Mouse (Mus musculus) skeletal muscle tissue, adult 2 months (tissue): ENCODE measurements at regions not wholly inside any gene's neighbourhood (a gene's known extent, or its start where the extent isn't known, plus 50 kb on each side); places are given as distances from the start of the nearest gene placed in this dataset.
"Not testable (repeated sequence)": the region's sequence is repeated elsewhere in the genome, so short reads cannot be mapped to it uniquely, and the experiment has no call there.

Source experiments
- DNase-seq: peaks from one replicate; pipeline ENCODE4 v3.0.0-alpha.2; 2012; ENCODE audit warnings: low read depth, low spot score

DNA sequence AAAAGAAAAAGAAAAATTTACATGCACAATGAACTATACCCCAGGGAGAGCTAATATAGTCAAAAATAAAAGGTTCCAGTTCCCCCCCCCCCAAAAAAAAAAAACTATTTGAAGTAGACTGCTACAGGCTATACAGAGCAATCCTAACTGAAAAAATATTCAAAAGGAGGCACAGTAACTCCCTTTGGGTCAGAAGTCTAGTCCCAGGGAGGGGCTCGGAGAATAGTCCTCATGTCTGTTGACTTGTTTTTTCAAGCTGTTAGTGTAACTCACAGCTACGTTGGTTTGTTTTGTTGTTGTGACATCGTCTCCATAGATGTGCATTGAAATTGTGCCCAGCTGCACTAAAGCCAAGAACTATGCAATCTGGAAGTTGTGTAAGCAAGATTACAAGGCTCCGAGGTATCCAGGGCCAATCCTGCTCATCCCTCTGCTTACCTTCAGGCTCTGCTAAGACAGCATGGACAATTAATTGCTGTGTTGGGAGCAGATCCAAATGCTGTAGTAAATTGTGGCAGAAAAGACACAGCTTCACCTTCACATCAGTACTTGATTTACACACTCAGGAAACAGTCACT, 137.2 kb upstream of the Pnpt1 start:
- peak; percentile 48 for DNase-seq

DNA sequence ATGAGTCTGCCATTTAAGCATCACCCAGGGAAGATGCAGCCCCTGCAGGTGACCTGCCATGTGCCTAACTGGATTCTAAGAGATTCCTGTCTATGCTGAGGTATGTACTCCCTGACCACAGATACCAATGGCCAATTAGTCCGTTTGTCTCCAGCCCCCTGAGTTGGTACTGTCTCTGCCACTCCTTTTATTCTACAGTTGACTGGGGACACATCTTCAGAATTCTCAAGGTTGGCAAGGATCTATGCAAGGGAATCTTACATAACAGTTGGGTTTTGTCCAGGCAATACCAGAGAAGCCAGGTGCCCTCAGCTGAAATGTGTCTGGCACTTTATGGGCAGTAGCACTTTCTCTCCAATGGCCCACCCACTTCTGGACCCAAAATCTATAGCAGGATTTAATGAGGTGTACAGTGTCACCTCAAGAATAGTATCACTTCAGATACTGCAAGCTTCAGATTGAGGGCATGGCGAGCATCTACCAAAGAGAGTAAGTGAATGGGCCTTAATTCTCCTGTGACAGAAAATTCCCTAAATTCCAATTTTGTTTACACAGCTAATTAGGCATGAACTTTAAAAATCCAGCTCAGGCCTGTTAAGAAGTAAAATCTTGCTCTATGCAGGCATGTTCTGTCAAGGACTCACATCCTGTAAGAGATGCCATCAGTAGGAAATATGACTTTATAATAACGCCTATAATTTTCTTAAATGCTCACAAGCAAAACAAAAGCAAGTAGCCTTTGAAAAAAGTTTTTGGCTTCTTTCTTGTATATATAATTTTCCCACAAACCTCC, 132.0 kb upstream of the Pnpt1 start:
- no peak for DNase-seq

DNA sequence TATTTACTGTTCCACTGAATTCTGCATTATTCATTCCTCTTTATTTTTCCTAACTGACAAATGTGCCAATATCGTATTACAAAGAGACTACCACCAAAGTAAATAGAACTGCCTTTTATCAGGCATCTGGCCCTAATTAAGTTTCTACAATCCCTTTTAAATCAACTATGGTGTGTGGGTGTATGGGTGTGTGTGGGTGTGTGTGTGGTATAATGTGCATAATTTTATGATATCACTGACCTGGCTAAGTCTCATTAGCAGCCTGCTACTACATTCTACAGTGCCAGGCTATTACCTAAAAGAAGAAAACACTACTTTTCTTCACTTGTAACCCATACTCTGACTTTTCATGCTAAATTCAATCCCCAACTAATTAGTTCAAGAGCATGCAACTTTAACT, 131.3 kb upstream of the Pnpt1 start:
- no peak for DNase-seq

DNA sequence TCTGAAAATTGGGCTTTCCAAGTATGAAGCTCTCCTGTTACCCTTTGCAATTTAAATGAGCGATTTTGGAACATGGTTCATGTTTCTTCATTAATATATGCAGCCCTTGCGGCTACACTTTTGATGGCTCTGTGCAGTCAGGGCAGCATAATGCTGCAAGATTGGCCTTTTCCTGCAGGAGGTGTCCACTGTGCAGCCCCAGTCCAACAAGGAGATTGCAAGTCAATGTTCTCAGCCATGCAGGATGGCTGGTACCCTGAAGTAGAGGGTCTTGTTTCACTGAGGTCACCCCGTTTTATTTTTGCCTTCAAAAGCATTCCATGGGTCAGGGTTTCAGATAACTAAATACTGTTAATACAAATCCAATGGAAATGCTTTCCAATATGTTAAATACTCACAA, 130.9 kb upstream of the Pnpt1 start:
- DNase-seq, result no peak

DNA sequence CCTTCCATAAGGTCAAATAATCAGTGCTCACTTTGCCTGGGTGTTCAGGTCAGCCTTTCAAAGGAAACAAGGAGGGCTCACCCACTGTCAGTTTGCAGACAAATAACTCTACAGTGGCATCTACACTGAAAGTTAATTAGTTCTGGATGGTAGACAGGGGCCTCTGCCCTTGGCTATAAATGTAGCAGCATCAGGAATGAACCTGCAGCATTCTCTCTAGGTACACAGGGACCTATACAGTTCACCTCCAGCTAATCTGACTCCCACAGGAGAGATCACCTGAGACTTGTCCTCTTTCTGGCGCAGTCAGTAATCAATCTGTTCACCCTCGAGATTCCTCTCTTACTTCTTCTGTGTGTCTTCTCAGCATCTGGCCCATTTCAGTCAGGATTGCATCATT, 130.3 kb upstream of the Pnpt1 start:
- DNase-seq, result no peak

DNA sequence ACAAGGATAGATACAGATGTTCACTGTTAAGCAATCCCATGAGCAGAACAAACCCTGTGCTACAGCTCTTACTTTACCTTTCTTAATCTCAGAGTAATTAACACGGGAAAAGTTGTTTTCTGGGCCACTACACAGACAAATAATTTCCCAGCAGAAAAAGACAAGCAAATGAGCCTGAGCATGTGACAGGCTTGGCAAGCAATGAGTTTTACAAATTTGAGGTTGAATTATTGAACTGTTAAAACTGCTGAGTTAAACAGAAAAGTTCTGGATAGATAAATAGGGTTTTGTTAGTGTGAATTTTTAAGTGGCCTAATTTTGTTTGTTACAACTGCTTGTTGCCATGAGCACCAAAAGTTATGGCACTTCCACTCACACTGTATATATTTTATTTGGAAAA, 113.1 kb upstream of the Pnpt1 start:
- DNase-seq, result no peak

DNA sequence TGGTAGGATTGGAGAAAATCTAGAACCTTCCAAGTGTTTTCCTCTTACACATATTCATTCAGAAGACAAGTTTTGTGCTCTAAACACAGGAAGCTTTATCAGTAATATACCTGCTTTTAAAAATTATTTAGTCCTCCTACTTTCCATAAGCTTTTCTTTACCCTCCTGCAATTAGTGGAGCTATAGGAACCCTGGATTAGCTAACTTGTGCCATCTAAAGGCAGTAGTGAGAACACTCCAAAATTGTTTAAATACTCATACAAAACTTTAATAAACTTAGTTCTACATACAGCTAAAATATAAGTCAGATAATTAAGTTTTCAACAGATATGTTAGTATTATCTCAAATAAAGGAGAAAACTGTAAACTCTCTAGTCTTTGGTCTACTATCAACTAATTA, 89.7 kb upstream of the Pnpt1 start:
- no peak for DNase-seq

DNA sequence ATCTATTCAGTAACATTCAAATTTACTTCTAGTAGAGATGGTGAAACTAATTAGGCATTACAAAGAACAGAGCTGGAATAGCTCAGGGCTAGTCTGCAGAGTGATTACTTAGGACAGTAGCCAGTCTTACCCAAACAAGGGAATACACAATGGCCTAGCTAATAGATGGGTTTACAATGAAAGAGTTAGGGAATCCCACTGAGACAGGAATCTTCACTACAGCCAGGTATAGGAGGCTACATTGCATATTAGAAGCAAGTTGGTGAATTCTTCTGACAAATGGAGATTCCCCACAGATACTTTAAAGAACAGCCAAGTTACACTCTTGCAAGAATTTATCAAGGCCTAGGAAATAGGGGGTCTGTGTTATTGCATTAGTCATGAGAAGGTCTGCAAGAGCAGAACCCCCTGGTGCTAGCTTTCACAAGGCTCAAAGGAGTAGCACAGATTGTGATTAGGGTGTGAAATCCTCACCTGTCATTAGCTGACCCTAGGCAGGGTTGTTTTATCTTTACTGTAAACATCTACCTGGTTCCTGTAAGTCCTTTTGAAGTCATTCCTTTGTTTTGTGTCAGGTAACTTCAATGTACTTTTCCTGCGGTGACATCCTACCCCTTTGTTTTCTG, 82.4 kb upstream of the Pnpt1 start:
- DNase-seq, result not testable (repeated sequence)

DNA sequence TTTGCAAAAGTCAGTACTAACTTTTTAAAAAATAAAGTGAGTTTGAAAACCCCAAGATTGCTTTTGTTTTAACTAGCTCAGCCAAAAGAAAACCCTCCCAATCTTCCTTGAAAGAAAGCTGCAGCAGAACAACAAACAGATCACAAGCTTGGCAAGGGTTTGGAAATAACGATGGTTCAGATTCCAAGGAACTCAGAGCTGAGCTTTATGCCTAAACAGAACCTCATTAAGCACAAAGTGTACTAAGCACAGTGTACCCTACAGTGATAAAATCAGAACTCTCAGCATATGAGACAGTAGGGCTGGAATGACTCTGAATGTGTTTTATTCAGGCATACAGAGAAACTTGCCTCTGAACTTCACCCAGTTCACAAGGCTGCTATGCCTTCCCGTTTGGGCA, 77.9 kb upstream of the Pnpt1 start:
- peak; percentile 30 for DNase-seq

DNA sequence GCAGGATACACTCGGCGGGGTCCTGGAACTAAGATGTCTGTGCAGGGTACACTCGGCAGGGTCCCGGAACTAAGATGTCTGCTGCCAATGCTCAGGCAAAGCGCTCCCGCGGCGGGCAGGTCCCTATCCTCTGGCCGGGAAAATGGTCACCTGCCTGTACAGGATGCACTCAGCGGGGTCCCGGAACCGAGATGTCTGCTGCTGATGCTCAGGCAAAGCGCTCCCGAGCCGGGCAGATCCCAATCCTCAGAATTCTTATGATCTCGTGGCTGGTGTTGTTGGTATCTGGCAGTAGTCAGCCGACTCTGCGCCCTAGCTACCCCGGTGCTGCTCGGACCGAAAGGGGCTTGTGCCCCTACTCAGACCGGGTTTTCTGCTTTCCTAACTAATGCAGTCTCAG, 61.0 kb upstream of the Pnpt1 start:
- DNase-seq, result not testable (repeated sequence)

DNA sequence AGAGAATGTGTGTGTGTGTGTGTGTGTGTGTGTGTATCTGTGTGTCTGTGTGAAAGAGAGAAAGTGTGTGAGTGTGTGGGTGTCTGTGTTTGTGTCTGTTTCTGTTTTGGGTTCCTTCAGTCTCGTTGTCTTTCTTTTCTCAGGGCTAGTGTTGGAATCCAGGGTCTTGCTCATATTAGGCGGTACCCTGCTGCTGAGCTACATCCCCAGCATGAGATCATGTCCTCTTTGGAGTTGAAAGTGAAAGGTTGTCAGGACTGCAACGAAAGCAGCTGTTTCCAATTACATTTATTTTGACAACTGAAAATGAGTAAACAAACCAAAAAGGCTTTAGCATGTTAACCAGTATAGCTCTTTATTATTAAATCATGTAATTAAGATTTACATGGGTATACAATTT, 58.3 kb upstream of the Pnpt1 start:
- DNase-seq, result peak; percentile 51
